Mouse (Mus musculus) retina, adult 2 months (tissue): ENCODE measurements around the gene Rbm33.

Experiments used
- DNase-seq: peaks from one replicate; pipeline ENCODE4 v3.0.0-alpha.2; 2012; ENCODE audit warnings: low read depth, low spot score

Gene Rbm33

DNA sequence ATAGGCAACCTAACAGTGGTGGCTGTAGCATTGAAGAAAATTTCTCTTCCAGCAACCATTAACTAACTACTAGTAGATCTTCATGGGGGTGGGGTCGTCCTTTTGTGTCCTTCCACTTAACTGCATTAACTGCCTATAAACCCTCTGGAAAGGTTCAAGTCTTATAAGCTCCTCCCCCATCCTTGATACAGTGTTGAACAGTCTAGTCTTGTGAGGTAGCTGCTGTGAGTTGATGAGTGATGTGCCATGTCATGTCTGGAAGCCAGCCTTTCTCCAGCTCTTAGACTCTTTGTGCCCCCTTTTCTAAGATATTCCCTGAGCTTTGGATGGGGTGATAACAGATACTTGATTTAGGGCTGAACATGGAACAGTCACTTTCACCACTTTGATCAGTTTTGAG lies 7.5 kb downstream of the Rbm33 start:
- no peak for DNase-seq

DNA sequence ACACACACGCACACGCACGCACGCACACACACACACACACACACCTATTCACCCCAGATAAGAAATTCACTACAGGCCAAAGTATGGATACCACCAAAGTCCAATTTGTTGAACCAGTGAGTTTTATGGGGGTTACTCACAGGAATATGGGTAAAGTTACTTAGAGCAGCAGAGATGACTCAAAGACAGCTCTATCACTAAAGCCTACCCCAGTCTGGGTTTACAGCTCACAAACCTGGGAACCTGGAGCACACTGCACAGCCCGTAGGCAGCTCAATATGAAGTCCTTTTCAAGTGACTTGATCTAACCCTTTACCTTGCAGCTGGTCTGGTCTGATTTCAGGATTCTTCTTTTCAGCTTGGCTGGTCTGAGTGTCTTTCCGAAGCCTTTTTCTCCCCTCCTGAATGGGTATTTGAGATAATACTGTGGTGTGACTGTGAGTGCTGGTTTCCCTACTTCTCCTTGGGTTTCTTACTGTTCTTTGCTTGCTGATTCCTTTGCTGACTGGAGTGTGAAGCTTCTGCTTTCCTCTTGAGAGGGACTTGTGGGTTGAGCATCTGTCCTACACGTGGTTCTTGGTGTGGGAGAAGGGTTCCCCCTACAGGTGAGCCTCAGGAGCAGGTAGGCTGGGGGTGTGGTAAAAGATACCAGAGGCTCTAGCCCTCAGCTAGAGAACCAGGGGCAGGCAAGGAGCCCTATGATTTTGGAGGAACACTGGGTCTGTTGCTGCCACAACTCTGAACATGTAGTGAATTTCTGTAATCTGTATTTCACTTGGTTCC lies 12.3 kb downstream of the Rbm33 start:
- no peak for DNase-seq

DNA sequence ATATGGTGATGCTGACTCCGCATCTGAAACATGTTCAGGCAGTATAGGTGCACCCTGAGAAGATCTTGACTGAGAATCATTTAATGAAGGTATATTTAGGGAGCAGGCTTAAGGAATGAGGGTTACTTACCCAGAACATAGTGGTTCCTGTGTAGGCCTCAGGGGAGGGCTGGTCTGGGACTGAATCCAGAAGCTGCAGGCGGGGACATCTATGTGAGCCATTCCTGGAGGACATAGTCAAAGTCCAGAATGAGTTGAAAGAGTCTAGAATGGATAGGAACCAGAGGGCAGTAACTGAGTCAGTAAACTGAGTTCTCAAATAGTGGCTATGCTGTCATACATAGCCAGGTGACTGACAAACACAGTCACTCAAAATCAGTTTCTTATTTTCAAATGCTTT lies 16.8 kb downstream of the Rbm33 start:
- DNase-seq = no peak

DNA sequence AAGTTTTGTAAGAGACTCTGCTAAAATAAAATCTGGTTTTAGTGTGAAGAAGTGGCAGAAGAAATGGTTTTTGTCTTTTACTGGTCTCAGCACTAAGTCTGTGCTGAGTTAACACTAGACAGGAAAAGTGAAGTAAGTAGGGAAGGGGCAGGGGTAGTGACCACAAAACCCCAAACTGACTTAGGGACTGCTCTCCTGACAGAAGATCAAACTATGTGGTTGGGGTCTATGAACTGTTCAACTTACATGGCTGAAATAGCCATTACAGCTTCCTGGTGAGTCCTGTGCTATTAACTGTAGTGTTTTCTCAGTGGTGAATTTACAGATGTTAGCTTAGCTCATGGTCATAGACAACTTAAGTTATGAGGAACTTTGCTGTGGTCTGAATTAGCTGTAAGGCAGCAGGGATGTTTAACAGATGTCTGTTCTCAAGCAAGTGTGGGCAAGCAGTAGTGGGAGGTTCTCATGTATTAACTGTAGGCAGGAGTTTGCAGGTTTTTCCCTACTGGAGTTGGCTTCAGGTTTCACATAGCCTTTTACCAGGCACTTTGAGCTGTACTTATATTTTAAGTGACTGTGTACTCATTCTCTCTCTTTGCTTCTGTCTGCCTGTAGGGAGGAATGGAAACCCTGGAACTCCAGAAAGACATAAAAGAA lies 35.1 kb downstream of the Rbm33 start:
- no peak for DNase-seq

DNA sequence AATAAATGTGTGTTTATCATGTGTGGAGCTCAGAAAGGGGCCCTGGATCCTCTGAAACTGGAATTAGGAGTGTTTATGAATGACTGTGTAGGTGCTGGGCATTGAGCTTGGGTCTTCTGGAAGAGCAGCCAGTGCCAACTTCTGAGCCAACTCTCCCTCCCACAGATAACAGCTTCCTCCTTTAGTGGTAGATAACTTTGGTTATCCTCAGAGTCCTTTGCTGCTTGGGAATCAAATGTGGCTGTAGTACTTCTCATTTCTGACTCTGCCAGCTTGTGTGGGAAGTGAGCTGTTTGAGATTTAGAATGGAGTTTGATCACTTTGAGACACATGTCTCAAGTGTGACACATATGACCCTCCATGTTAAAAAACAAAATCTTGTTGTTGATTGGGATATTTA lies 38.7 kb downstream of the Rbm33 start:
- DNase-seq = no peak

DNA sequence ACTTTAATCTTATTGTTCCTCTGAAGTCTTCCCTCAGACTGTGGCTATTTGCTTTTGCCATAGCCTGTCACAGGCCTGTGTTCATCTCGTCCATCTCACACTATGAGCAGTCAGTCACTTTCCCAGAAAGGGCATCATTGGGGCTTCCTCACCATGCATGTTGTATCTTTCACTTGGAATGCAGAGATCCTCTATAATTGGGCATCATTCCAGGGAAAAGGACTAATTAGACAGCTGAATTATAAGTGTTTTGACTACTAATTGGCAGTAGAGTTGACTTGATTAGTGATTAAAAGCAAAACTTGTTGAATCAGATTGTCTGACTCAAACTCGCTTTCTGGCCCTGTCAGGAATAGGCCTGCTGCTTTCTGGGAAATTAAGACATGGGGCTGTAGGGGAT lies 43.8 kb downstream of the Rbm33 start:
- DNase-seq = no peak

DNA sequence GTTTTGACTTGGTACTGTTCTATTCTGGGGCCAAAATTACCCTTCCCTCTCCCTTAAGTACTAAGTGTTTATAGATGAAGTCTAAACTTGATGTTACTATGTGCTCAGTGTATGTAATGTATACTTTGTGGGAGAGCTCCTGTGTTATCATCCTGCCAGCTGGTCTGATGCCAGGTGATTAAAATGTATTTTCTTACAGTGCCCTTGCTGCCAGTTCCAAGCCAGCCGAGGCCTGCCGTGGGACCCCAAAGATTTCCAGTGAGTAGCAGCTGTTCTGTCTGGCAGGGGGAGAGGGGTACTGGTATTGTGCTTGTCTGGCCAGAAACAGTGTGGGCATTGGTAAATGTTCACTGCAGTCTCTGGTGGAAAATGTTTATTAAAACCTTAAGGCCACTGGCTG lies 51.1 kb downstream of the Rbm33 start:
- no peak for DNase-seq

DNA sequence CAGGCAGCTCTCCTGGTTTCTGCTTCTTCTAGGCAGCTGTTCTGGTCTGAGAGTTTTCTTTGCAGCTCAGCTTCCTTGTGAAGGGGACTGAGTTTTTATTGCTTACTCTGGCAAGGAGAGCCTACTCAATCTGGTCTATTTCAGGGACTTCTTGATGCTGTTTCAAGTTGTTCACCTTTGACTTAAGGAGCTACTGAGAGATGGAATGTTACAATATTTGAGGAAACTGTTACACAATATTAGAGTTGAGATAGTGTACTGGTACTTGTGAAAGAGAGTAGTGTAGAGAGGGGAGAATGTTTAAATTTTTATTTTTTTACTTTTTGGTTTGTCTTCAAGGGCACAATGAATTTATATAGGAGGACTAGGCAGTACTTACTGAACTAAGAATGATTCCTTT lies 53.9 kb downstream of the Rbm33 start:
- no peak for DNase-seq

DNA sequence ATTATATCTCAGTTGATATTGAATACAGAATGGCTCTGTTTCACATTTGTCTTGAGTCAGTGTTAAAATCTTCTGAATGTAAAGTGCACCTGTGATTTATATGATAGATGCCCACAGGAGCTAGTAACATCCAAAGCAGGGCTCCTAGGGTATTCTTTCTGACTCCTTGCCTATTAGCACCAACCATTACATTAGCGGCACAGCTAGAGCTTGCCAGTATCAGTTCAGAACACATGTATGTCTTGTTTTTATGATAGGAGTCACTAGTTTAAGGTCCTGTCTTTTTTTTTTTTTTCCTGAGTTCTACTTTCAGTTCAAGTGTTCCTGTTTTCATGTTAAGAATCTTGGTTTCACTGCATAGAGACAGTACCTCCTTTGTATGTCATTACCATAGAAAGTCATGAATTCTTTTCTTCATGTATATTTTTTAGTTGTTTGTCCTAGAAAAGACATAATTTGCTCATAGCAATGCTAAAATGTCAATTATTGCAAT lies 55.3 kb downstream of the Rbm33 start:
- no peak for DNase-seq

DNA sequence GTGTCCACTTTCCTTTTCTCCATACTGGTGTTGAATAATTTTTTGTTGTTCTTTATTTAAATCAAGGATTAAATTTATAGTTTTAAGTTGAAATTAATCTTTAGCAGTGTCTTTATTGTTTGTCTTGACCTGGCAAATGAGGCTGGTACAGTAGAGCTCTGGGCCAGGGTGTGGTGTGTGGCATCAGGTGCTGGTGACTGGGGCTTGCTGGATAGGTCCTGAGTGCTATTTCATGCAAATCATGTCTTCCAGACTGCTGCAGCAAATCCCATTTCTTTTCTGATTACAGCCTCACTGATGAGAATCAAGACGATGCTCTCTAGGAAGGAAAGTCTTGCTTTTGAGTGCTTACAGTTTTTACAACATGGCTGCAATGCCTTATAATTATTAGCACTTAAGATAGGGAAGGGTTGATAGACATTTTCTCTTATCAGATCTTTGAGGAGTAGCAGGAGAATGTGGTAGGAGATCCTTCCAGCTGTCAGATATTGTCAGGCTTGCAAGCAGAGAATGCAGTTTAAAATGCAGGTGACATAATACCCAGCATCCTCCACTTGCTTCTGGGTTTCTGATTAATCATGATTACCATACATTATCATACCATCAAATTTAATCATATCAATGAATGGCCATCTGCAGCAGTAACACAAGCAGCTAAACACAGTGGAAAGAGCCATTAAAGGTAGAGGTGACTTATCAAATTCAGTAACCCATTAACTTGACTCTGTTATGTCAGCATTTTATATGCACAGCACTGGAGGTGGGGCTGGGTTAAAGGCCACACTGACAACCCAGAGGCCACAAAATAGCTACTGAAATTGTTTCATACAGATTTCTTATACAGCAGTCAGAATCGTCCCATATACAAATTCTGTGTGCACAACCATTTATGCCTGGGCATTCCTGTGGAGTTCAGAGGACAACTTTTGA lies 56.8 kb downstream of the Rbm33 start:
- DNase-seq = no peak

DNA sequence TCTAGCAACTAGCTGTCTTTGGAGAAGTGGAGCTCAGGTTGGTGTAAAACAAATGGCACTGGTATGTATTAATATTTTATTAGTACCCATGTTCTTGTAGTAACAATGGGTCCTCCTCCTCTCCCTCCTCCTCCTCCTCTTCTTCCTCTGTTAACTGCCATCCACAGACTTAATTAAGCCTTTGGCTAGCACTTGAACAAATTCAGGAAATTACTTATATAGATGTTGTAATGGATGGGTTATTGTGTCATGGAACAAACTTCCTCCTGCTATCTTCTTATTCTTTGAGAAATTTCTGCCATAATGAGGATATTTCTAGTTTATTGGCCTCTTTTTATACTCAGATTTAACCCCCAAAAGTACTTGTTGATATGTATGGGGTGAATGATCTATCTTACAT lies 60.4 kb downstream of the Rbm33 start:
- no peak for DNase-seq

DNA sequence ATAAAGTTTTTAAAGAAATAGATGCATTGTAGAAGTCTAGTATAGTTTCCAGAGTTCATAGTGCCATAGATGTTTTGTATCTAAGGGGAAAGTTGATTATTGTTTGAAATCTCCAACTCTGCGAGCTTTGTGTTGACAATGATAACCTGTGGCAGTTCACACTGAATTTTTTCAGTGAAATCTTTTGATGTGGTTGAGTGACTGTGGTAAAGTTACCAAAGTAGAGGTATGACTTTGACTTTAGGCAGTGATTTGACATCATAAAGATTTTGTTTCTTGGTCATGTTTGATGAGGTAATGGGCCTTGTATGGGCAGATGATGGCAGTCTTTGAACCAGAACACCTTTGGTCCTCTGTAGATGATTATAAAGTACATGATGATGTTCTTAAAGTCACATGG lies 65.4 kb downstream of the Rbm33 start:
- no peak for DNase-seq

DNA sequence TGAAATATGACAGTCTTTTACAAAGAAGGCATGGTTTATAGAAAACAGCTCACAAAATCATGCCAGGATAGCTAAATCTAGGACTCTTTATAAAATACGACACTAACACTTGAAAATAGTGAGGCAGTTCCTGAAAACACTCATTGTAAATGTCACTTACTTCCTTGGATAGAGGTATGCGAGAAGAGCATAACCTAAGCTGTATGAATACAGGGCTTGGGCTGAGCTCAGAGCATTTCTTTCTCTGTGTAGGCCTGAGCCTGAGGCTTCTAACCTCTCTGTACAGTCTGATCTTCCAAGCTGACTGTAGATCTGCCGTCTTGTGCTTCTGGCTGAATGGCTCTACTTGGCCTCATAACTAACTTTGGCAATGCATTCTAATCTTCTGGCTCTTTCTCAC lies 69.9 kb downstream of the Rbm33 start:
- no peak for DNase-seq

DNA sequence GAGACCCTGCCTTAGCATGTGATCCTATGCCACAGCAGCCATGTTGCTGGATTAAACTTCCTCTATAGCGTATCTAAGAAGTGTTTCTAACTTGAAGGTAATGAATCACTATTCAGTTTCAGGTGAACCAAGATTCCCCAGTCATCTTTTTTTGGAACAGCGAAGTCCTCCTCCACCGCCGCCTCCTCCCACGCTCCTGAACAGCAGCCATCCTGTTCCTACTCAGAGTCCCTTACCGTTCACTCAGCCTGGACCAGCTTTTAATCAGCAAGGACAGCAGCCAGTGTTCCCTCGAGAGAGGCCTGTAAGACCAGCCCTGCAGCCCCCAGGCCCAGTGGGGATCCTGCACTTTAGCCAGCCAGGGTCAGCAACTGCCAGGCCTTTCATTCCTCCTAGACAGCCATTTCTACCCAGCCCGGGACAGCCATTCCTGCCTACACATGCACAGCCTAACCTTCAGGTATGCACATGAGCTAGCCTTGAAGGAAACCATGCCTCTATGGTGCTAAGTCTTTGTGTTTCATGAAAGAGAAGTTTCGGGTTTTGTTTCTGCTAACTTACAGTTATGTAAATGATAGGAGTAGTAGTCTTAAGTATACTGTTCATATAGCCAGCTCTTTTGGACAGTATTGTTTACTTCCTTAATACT lies 70.7 kb downstream of the Rbm33 start:
- DNase-seq = no peak

DNA sequence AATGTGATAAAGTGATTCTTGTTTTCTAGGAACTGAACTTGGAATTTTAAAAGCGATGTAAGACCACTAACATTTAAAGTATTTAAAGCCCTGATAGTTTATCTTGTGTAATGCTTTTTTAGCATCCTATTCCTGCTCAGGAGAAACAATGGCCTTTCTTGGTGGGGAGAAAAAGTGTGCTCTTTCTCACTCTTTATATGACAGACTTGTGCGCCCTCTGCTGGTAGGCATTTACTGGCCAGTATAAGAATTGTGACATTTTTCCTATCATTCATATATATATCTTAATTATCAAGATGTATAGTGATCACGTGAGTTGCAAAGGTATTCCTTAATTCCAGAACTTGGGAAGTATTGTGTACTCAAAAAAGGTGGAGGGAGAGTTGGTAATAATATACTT lies 71.3 kb downstream of the Rbm33 start:
- peak; percentile 23 for DNase-seq

DNA sequence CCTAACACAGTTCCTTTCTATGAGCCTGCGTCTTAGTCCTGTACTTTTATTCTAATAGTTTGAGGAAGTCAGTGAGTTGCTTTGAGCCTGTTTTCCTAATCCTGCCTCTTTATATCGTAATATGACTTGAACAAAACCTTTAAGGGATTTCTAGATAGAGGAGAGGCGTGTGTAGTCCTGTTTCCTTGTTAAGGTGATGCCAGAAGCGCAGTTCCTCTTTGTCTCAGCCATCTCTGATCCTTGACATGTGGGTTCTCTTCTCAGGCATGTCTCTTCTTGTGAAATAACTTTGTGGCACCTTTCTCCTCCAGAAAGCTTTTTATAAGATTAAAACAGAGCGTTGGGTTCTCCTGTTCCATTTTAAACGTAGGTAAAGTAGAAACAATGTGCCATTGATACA lies 73.3 kb downstream of the Rbm33 start:
- no peak for DNase-seq

DNA sequence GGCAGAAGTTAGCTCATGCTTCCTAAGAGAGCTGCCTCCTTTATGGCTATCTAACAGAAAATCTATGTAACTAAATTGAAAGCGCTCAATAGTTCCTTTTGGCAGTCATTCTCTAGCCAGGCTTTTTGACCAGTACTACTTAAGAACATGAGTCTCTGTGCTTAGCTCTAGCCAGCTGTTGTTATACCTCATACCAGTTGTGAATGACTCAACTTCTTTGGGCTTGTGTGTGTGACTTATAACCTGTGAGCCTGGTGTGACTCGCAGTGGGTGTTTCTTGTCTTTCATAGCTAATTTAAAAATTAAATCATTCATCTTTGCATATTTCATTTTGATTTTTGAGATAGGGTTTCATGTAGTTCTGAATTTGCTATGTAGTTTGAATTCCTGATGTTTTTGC lies 80.4 kb downstream of the Rbm33 start:
- no peak for DNase-seq

DNA sequence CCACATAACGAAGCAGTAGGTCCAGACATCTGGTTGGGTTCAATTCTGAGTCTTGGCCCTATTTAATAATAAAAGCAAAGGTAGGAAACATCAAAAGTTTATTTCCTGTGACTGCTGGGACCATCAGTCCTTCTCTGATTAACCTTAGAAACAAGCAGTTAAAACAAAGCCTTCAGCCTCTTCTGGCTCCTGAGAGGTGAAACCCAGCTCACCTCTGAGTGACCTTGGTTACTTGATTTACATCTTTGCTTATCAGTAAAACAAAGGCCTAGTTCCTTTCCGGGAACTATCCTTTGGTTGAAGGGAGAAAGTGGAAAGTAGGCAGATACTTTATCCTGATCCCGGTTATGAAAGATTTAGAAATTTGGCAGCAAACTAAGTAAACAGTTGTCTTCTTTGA lies 81.8 kb downstream of the Rbm33 start:
- no peak for DNase-seq

DNA sequence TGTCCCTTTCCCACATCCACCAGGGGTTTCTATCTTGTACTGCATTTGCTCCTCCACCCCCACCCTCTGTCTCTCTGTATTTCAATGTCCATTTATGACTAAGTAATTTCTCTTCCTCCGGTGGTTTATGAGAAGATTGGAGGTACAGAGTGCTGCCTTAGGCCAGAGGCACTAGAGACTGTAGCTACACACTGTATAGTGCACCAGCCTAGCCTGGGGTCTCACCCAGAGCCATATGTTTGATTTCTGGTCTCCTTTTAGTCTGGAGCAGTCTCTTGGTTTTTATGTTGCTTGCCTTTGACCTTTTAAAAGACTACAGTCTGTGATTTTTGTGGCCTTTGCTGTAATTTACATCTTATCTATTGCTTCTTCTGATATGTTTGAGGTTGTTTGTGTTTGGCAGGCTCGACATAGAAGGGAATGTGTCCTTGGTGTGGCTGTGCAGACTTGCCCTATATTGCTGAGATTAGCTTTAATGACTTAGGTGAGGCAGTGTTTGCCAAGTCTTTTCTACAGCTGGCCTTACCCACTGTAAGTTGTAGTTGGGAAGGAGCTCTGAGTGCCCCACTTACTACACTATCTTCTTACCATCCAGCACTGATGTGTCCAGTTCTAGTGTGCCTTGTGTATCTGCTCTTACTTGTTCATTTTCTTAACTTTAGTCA lies 82.7 kb downstream of the Rbm33 start:
- DNase-seq = no peak

DNA sequence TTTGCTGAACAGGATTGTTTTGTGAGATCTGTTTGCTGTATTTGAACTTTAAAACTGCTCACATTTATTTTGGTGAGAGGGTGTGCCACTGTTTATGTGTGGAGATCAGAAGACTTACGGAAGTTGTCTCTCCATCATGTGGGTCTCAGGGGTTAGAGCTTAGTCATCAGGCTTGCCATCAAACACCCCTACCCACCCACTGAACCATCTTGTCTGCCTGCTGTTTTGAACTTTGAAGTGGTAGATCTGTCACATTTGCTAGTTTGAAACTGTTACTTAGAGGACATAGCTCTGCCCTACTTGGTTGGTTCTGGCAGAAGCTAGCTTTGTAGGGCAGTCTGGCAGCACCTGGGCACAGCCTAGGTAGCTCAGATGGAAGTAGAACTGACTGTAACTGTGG lies 85.8 kb downstream of the Rbm33 start:
- DNase-seq = no peak

DNA sequence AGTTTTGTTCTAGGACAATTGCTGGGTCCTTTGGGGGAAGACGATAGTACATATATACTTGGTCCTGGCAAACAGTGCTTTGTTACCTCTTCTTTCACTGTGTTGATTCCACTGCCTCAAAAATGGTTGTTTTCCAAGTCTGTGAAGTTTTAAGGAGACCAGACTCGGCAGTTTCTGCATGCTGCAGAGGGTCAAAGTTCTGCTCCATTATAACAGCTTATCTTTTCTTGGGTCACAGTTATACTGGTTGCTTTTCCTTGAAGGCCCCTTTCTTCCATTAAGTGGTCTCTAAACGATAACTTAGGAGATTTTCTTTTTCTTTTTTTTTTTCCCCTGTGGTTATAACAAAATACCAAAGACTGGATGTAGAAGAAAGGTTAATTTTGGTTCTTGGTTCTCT lies 89.7 kb downstream of the Rbm33 start:
- DNase-seq = no peak
